Mouse (Mus musculus): Measurements from ENCODE around the gene Slc2a1. TPM values are rescaled to one million over a fixed set of nuclear protein-coding genes. Genes with fewer than 3 reads are reported as not detected.

Slc2a1 gene
- polyA plus RNA-seq, 1 experiment from 2014 or later: 111 TPM

DNA sequence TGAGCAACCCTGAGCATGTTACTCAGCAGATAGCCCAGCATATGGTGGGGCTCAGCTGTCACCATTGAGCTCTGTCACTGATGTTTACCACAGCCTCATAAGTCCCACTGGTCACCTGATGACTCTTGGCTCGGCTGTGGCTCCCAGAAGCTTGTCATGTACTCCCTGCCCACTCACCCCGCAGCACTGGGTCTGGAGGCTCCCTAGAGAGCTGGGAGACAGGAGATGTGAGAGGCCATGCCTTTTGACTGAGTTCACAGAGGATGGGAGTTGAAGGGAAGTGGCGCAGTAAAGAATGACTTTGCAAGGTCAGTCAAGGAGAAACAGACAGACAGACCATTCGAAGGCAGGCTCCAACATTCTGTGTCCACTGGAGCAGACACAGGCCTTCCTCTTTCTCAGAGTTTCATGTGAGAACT, 10.2 kb downstream of the Slc2a1 start:
- 0 out of 2 replicates have a peak, but pooled peaks cover 15% of the 10 kb centered on the region for H3K4me1 ChIP-seq
- 74% methylated on average over 4 of the region's 4 CpGs for WGBS
- no peaks in the 10 kb centered on the region for H3K9me3 ChIP-seq
- no peak for ATAC-seq (ENCODE audit: insufficient number of reproducible peaks, insufficient read depth, low FRiP score, low TSS enrichment)
- H3K9ac ChIP-seq: no peak overlapping the region
- no peak overlapping the region for H3K4me3 ChIP-seq
- no peak overlapping the region for H3K4me2 ChIP-seq (replicated peaks)
- peaks cover 38% of the 10 kb centered on the region for H3K36me3 ChIP-seq
- no peaks in the 10 kb centered on the region for H3K27me3 ChIP-seq
- no peak overlapping the region for H3K27ac ChIP-seq

DNA sequence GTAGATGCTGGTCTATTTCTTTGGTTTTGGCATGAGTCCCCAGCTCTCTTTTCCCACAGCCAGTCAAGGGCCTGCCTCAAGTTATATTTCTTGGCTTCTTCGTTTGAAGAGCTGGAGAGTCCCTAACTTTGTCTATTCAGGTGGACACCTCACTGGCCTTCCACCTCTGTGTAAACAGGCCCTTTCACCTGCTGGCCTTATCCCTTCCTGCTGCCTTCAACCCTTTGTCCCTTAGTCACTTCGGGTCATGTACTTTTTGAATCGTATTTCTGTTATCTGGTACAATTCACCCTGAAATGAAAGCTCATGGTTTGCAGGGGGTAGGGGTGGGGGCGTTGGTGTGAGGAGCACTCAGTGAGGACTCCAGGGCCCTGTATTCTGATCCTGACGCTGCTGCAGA, 10.8 kb downstream of the Slc2a1 start:
- Histone ChIP-seq H3K4me3 (no peak overlapping the region), H3K9me3 (no peaks in the 10 kb centered on the region), H3K27ac (no peak overlapping the region), H3K27me3 (no peaks in the 10 kb centered on the region), H3K9ac (no peak overlapping the region), H3K4me2 (replicated peaks) (no peak overlapping the region), H3K4me1 (0 out of 2 replicates have a peak, but pooled peaks cover 13% of the 10 kb centered on the region), H3K36me3 (peaks cover 44% of the 10 kb centered on the region)
- no peak for ATAC-seq (ENCODE audit: insufficient number of reproducible peaks, insufficient read depth, low FRiP score, low TSS enrichment)
- 75% methylated on average over 5 of the region's 5 CpGs for WGBS

- H3K9me3 ChIP-seq: no peaks in the 10 kb centered on the region
- no peak overlapping the region for H3K9ac ChIP-seq
- H3K27ac ChIP-seq: no peak overlapping the region
- no peak for ATAC-seq (ENCODE audit: insufficient number of reproducible peaks, insufficient read depth, low FRiP score, low TSS enrichment)
- 86% methylated on average over 6 of the region's 6 CpGs for WGBS
- H3K4me1 ChIP-seq: 0 out of 2 replicates have a peak, but pooled peaks cover 10% of the 10 kb centered on the region
- peaks cover 51% of the 10 kb centered on the region for H3K36me3 ChIP-seq
- no peak overlapping the region for H3K4me3 ChIP-seq
- H3K4me2 ChIP-seq (replicated peaks): no peak overlapping the region
- no peaks in the 10 kb centered on the region for H3K27me3 ChIP-seq
Observed at GRCm38 (mm10) chr4:119120095-119120494, 11.6 kb downstream of the Slc2a1 start.

GRCm38 (mm10) chr4:119121249-119121648, 12.7 kb downstream of the Slc2a1 start:
- Histone ChIP-seq H3K27me3 (no peaks in the 10 kb centered on the region), H3K4me2 (replicated peaks) (no peak overlapping the region), H3K9ac (no peak overlapping the region), H3K36me3 (peaks cover 52% of the 10 kb centered on the region), H3K4me3 (no peak overlapping the region), H3K27ac (no peak overlapping the region), H3K4me1 (0 out of 2 replicates have a peak, but pooled peaks cover 3% of the 10 kb centered on the region), H3K9me3 (no peaks in the 10 kb centered on the region)
- ATAC-seq (ENCODE audit: insufficient number of reproducible peaks, insufficient read depth, low FRiP score, low TSS enrichment): no peak
- WGBS: 59% methylated on average over 4 of the region's 4 CpGs

DNA sequence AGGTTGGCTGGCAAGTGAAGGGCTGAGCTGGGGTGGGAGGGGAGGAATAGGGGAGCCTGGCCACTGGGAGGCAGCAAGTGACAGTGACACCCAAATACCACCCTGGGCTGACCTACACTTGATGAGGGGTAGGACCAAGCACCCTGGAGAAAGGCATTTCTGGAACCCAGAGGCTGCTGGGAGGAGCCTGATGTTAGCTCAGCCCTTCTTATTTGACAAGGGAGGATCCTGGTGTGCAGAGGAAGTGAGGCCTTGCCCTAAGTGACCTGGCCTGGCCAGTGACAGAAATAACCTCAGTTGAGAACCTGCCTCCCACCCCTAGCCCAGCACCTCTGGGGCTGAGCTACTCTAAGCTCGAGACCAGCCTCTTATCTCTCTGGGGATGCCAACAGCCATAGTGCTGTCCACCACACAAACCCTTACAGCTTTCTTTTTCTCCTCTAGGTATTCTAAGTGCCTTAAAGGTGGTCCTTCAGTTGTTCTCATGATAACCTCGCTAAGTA, 16.3 kb downstream of the Slc2a1 start:
- Histone ChIP-seq H3K9ac (no peak overlapping the region), H3K4me3 (no peak overlapping the region), H3K4me2 (replicated peaks) (no peak overlapping the region), H3K9me3 (no peaks in the 10 kb centered on the region), H3K27ac (0 out of 2 replicates have a peak overlapping the region, but pooled peaks have one; percentile 7), H3K36me3 (peaks cover 74% of the 10 kb centered on the region), H3K4me1 (no peaks in the 10 kb centered on the region), H3K27me3 (no peaks in the 10 kb centered on the region)
- 71% methylated on average over 2 of the region's 2 CpGs for WGBS
- ATAC-seq (ENCODE audit: insufficient number of reproducible peaks, insufficient read depth, low FRiP score, low TSS enrichment): no peak

GRCm38 (mm10) chr4:119125577-119126270, 17.2 kb downstream of the Slc2a1 start:
- Histone ChIP-seq H3K36me3 (peaks cover 71% of the 10 kb centered on the region), H3K27me3 (no peaks in the 10 kb centered on the region), H3K27ac (0 out of 2 replicates have a peak overlapping the region, but pooled peaks have one; percentile 7), H3K4me2 (replicated peaks) (no peak overlapping the region), H3K4me3 (no peak overlapping the region), H3K9me3 (no peaks in the 10 kb centered on the region), H3K4me1 (no peaks in the 10 kb centered on the region), H3K9ac (no peak overlapping the region)
- 83% methylated on average over 9 of the region's 9 CpGs for WGBS
- ATAC-seq (ENCODE audit: insufficient number of reproducible peaks, insufficient read depth, low FRiP score, low TSS enrichment): no peak

DNA sequence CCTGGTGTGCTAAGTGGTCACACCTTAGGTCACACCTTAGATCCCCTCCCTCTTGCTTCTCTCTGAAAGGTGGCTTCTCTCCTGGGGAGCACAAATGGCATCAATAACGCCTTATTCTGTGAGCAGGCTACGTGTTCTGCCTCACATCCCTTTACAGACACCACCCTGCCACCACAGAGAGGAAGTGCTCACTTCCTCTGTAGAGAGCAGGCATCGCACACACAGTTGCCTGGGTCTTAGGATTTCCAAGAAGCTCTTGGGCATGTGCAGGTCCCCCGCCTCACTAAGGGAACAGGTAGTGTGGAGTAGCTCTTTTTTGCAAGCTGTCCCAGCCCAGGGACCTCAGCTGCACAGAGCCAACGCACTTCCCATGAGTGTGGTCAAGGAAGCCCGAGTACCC, 18.7 kb downstream of the Slc2a1 start:
- no peak overlapping the region for H3K4me3 ChIP-seq
- H3K4me1 ChIP-seq: no peaks in the 10 kb centered on the region
- no peaks in the 10 kb centered on the region for H3K9me3 ChIP-seq
- peaks cover 68% of the 10 kb centered on the region for H3K36me3 ChIP-seq
- H3K9ac ChIP-seq: no peak overlapping the region
- H3K4me2 ChIP-seq (replicated peaks): no peak overlapping the region
- H3K27ac ChIP-seq: no peak overlapping the region
- WGBS: 74% methylated on average over 6 of the region's 6 CpGs
- no peaks in the 10 kb centered on the region for H3K27me3 ChIP-seq
- no peak for ATAC-seq (ENCODE audit: insufficient number of reproducible peaks, insufficient read depth, low FRiP score, low TSS enrichment)

GRCm38 (mm10) chr4:119128547-119128946, 20.0 kb downstream of the Slc2a1 start:
- no peak overlapping the region for H3K27ac ChIP-seq
- H3K9ac ChIP-seq: no peak overlapping the region
- no peak overlapping the region for H3K4me3 ChIP-seq
- H3K4me1 ChIP-seq: no peaks in the 10 kb centered on the region
- H3K27me3 ChIP-seq: no peaks in the 10 kb centered on the region
- no peak for ATAC-seq (ENCODE audit: insufficient number of reproducible peaks, insufficient read depth, low FRiP score, low TSS enrichment)
- H3K36me3 ChIP-seq: peaks cover 68% of the 10 kb centered on the region
- 88% methylated on average over 7 of the region's 7 CpGs for WGBS
- no peaks in the 10 kb centered on the region for H3K9me3 ChIP-seq
- H3K4me2 ChIP-seq (replicated peaks): no peak overlapping the region

DNA sequence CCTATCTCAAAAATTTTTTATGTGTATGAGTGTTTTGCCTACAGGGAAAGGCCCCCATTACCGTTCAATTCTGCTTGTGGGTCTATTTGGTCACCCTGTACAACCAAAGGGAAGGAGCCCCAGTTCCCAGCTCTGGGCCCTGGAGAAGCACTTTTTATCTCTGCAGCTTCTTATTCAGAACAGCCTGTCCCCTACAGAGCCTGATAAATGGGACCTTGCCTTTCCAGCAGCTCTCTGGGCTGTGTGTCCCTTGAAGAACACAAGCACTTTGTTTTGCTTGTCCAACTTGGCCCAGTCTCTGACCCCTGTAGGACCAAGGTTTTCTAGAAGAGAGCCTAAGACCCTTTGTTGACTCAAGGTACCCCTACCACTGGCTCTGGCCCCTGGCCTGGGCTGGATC, 20.6 kb downstream of the Slc2a1 start:
- 91% methylated on average over 1 of the region's 1 CpGs for WGBS
- H3K9me3 ChIP-seq: no peaks in the 10 kb centered on the region
- no peak overlapping the region for H3K9ac ChIP-seq
- ATAC-seq (ENCODE audit: insufficient number of reproducible peaks, insufficient read depth, low FRiP score, low TSS enrichment): no peak
- no peak overlapping the region for H3K27ac ChIP-seq
- H3K27me3 ChIP-seq: no peaks in the 10 kb centered on the region
- H3K4me2 ChIP-seq (replicated peaks): no peak overlapping the region
- H3K4me1 ChIP-seq: no peaks in the 10 kb centered on the region
- H3K36me3 ChIP-seq: peaks cover 69% of the 10 kb centered on the region
- no peak overlapping the region for H3K4me3 ChIP-seq

- 81% methylated on average over 8 of the region's 8 CpGs for WGBS
- Histone ChIP-seq H3K9ac (no peak overlapping the region), H3K4me1 (no peaks in the 10 kb centered on the region), H3K27ac (no peak overlapping the region), H3K4me3 (no peak overlapping the region), H3K4me2 (replicated peaks) (no peak overlapping the region), H3K9me3 (no peaks in the 10 kb centered on the region), H3K27me3 (no peaks in the 10 kb centered on the region), H3K36me3 (peaks cover 80% of the 10 kb centered on the region)
- no peak for ATAC-seq (ENCODE audit: insufficient number of reproducible peaks, insufficient read depth, low FRiP score, low TSS enrichment)
Observed at GRCm38 (mm10) chr4:119131189-119131910, 22.8 kb downstream of the Slc2a1 start.

DNA sequence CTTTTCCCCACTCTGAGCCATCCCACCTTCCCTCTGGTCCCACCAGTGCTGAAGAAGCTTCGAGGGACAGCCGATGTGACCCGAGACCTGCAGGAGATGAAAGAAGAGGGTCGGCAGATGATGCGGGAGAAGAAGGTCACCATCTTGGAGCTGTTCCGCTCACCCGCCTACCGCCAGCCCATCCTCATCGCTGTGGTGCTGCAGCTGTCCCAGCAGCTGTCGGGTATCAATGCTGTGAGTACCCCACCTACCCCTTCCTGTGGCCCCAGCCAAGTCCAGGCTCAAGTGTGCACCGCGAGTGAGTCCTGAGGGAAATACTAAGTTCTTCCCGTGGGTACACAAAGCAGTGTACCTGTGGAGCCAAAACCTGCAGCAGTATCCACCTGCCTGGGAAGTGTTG, 24.8 kb downstream of the Slc2a1 start:
- peaks cover 84% of the 10 kb centered on the region for H3K36me3 ChIP-seq

GRCm38 (mm10) chr4:119133860-119134259, 25.3 kb downstream of the Slc2a1 start:
- H3K4me3 ChIP-seq: no peak overlapping the region
- WGBS: 93% methylated on average over 13 of the region's 13 CpGs
- no peak overlapping the region for H3K4me2 ChIP-seq (replicated peaks)
- H3K27ac ChIP-seq: no peak overlapping the region
- peaks cover 80% of the 10 kb centered on the region for H3K36me3 ChIP-seq
- no peak overlapping the region for H3K9ac ChIP-seq
- ATAC-seq (ENCODE audit: insufficient number of reproducible peaks, insufficient read depth, low FRiP score, low TSS enrichment): no peak
- H3K4me1 ChIP-seq: no peaks in the 10 kb centered on the region
- H3K9me3 ChIP-seq: no peaks in the 10 kb centered on the region
- H3K27me3 ChIP-seq: no peaks in the 10 kb centered on the region

More for the DNA sequence above, 24.8 kb downstream of the Slc2a1 start:
- Histone ChIP-seq H3K27me3 (no peaks in the 10 kb centered on the region), H3K9ac (no peak overlapping the region), H3K4me1 (no peaks in the 10 kb centered on the region), H3K4me3 (no peak overlapping the region), H3K27ac (no peak overlapping the region), H3K9me3 (no peaks in the 10 kb centered on the region), H3K4me2 (replicated peaks) (no peak overlapping the region)
- 95% methylated on average over 13 of the region's 13 CpGs for WGBS
- no peak for ATAC-seq (ENCODE audit: insufficient number of reproducible peaks, insufficient read depth, low FRiP score, low TSS enrichment)

All from embryonic facial prominence, embryonic 12.5 days (tissue).